Mouse (Mus musculus) erythroblast, embryonic 14.5 days (primary cell): ENCODE results near the gene Dynlrb1. TPM values are rescaled to one million over a fixed set of nuclear protein-coding genes. Genes with fewer than 3 reads are reported as not detected.

ENCODE experiments used
- H3K27me3 ChIP-seq: 2 replicates; pipeline ENCODE4 v1.6.1; 2012; ENCODE audit warnings: inconsistent platforms; ENCODE audit not compliant: control insufficient read depth
- H3K36me3 ChIP-seq: 2 replicates; pipeline ENCODE4 v1.6.1; 2012; ENCODE audit warnings: mild to moderate bottlenecking, inconsistent platforms; ENCODE audit not compliant: control insufficient read depth
- H3K4me1 ChIP-seq: 2 replicates; pipeline ENCODE4 v1.6.1; 2012; ENCODE audit warnings: inconsistent platforms; ENCODE audit not compliant: control insufficient read depth
- H3K4me3 ChIP-seq: replicated peaks from 2 replicates; pipeline ENCODE3; 2012; ENCODE audit warnings: moderate library complexity, mild to moderate bottlenecking, inconsistent platforms
- H3K9me3 ChIP-seq: 2 replicates; pipeline ENCODE4 v1.6.1; 2012; ENCODE audit warnings: low read length, inconsistent platforms, mixed read lengths; ENCODE audit not compliant: control insufficient read depth
- GATA1 ChIP-seq: IDR thresholded peaks from 2 replicates; pipeline ENCODE4 v1.6.1; 2012; ENCODE audit warnings: low read length, inconsistent platforms, mixed read lengths
- TAL1 ChIP-seq: IDR thresholded peaks from 3 replicates; pipeline ENCODE4 v1.6.1; 2012; ENCODE audit warnings: low read length, inconsistent platforms, mixed read lengths
- polyA plus RNA-seq: library from polyadenylated mRNA; stranded (reverse); fragments of >175 nt; gene quantifications from 2 replicates; pipeline ENCODE4 v1.2.3, GENCODE M21; 2012

The Dynlrb1 gene
- polyA plus RNA-seq, result 10.3 and 16.7 TPM in 2 replicates

GRCm38 (mm10) chr2:155236362-155236992 lies at the start of gene Dynlrb1:
Gene Dynlrb1 (plus strand): TSS chr2:155236533.
- TF ChIP-seq TAL1 (no peak), GATA1 (no peak)
- Histone ChIP-seq H3K4me1 (peaks cover 23% of the 10 kb centered on the region), H3K27me3 (no peaks in the 10 kb centered on the region), H3K9me3 (no peaks in the 10 kb centered on the region), H3K4me3 (peak within 1 kb of the TSS; percentile 100), H3K36me3 (peaks cover 3% of the 10 kb centered on the region; the same call in 1 of the 2 replicates)

DNA sequence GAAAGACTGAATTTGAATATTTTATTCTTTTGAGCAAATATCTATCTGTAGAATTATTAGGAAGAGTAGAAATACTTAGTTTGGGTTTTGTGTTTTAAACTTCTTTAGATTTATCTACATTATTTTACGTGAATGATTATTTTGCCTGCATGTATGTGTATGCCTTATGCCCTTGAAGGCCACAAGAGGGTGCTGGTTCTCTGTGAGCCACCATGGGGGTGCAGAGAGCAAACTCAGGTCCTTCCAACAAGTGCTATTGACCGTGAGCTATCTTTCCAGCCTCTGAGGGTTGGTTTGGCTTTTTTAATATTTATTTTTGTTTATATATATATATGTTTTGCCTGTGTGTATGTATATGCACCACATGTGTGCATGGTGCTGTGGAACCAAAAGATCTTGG lies 28.9 kb upstream of the Dynlrb1 start:
- H3K9me3 ChIP-seq, result no peaks in the 10 kb centered on the region
- H3K4me3 ChIP-seq, result no peak overlapping the region
- no peak for TF ChIP-seq GATA1
- H3K27me3 ChIP-seq, result no peaks in the 10 kb centered on the region
- no peaks in the 10 kb centered on the region for H3K4me1 ChIP-seq
- H3K36me3 ChIP-seq, result peaks cover 70% of the 10 kb centered on the region

DNA sequence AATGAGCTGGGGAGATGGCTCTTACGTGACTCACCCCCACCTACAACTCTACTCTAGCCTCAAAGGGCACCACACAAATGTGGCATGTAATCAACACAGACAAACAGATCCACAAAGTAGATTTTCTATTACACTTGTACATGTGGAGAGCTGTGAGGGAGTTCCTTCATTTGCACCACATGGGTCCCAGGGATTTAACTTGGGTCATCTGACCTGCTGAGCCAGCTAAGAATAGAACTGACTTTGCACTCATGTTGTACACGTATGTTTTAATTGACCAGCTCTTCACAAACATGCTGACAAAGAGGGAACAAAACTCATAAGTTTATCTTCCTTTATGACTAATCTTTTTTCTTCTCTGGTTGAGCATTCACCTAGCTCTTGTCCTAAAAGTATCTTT lies 13.2 kb upstream of the Dynlrb1 start:
- TF ChIP-seq TAL1 (no peak), GATA1 (no peak)
- Histone ChIP-seq H3K4me1 (peaks cover 3% of the 10 kb centered on the region; the same call in 1 of the 2 replicates), H3K27me3 (no peaks in the 10 kb centered on the region), H3K36me3 (peaks cover 63% of the 10 kb centered on the region), H3K4me3 (no peak overlapping the region), H3K9me3 (no peaks in the 10 kb centered on the region)

- TF ChIP-seq GATA1, result no peak
- TF ChIP-seq TAL1, result no peak
- H3K27me3 ChIP-seq, result no peaks in the 10 kb centered on the region
- H3K4me1 ChIP-seq, result peaks cover 3% of the 10 kb centered on the region; the same call in 1 of the 2 replicates
- H3K4me3 ChIP-seq, result no peak overlapping the region
- H3K9me3 ChIP-seq, result no peaks in the 10 kb centered on the region
- peaks cover 56% of the 10 kb centered on the region for H3K36me3 ChIP-seq
These were observed 11.6 kb upstream of the Dynlrb1 start for GRCm38 (mm10) chr2:155224721-155225120.

DNA sequence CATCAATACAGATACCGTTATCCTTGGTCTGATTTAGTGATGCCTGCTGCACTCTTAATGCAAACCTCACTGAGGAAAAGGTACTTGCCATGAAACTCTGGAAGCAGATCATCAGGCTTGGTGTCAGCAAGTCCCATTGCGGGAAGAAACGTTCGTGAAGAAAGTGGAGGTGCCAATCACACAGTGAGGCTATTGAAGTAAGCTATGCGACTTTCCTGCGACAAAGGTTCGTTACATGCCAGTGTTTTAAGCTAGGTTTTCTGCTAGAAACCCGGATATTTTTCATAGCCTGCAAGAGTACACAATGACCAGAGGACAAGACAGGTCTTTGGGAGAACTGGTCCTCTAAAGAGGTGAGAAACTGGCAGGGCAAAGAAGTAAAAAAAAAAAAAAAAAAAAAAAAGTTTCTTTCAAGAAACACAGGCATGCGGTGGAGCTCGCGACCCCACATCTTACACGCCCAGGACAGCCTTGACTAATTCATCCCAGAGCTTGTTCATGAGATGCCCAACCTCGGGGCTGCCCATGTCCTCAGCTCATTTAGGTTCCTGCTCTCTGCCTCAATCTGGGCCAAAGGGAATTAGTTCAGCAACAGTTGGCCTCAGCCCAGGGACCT lies 479 bp upstream of the Dynlrb1 start:
- Histone ChIP-seq H3K4me3 (peak overlapping the region; percentile 100), H3K27me3 (no peaks in the 10 kb centered on the region), H3K36me3 (peaks cover under 1% of the 10 kb centered on the region; the same call in 1 of the 2 replicates), H3K4me1 (peaks cover 23% of the 10 kb centered on the region), H3K9me3 (no peaks in the 10 kb centered on the region)
- TF ChIP-seq TAL1 (no peak), GATA1 (no peak)

- Histone ChIP-seq H3K27me3 (no peaks in the 10 kb centered on the region), H3K4me3 (peak overlapping the region; percentile 100), H3K9me3 (no peaks in the 10 kb centered on the region), H3K4me1 (peaks cover 23% of the 10 kb centered on the region), H3K36me3 (peaks cover 4% of the 10 kb centered on the region)
- no peak for TF ChIP-seq GATA1
- TF ChIP-seq TAL1, result no peak
These were observed 943 bp downstream of the Dynlrb1 start for GRCm38 (mm10) chr2:155237276-155237675.

- Histone ChIP-seq H3K4me1 (peaks cover 18% of the 10 kb centered on the region), H3K36me3 (peaks cover 38% of the 10 kb centered on the region), H3K27me3 (no peaks in the 10 kb centered on the region)
These were observed 4.6 kb downstream of the Dynlrb1 start for GRCm38 (mm10) chr2:155240915-155241314.

GRCm38 (mm10) chr2:155242296-155242855 lies 6.0 kb downstream of the Dynlrb1 start:
- Histone ChIP-seq H3K4me3 (no peak overlapping the region), H3K27me3 (no peaks in the 10 kb centered on the region), H3K4me1 (peaks cover 12% of the 10 kb centered on the region), H3K9me3 (no peaks in the 10 kb centered on the region), H3K36me3 (peaks cover 49% of the 10 kb centered on the region)
- TF ChIP-seq TAL1 (no peak), GATA1 (no peak)

More at GRCm38 (mm10) chr2:155240915-155241314, 4.6 kb downstream of the Dynlrb1 start:
- no peak overlapping the region for H3K4me3 ChIP-seq
- TF ChIP-seq GATA1 (no peak), TAL1 (no peak)
- H3K9me3 ChIP-seq, result no peaks in the 10 kb centered on the region

DNA sequence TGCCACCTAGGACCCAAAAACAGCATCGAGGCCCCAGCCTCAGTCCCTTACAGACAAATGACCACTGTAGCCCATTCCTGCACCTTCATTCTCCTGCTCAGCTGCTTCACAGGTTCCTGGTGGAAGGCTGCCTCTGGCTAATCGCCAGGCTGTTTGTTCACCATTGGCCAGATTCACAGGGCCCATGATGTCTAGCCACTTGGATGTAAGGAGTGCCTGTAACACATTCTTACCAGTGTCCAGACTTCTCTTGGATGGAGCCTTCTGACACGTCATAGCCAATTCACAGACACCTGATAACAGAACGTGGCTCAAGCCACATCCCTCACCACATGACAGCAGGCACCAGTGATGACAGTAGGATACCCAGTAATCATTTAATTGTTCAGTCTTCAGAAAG lies 9.9 kb downstream of the Dynlrb1 start:
- H3K36me3 ChIP-seq, result peaks cover 84% of the 10 kb centered on the region
- TF ChIP-seq TAL1 (no peak), GATA1 (no peak)

More for the DNA sequence above, 9.9 kb downstream of the Dynlrb1 start:
- Histone ChIP-seq H3K4me1 (no peaks in the 10 kb centered on the region), H3K9me3 (no peaks in the 10 kb centered on the region), H3K27me3 (no peaks in the 10 kb centered on the region), H3K4me3 (no peak overlapping the region)
